Mouse (Mus musculus) liver, embryonic 12.5 days (tissue): Measurements from ENCODE around the gene Eno3. TPM values are rescaled to one million over a fixed set of nuclear protein-coding genes. Genes with fewer than 3 reads are reported as not detected.

Experiments
- ATAC-seq: fragments of 200-750 bp; cut with Nextera tagmentation; 2 replicates; pipeline ENCODE4 v1.8.0; 2017; ENCODE audit warnings: moderate number of reproducible peaks, mild to moderate bottlenecking, moderate library complexity
- H3K27ac ChIP-seq: fragments of 300-500 bp; sonication (generic); 2 replicates; pipeline ENCODE4 v1.5.1; 2016; ENCODE audit warnings: mild to moderate bottlenecking
- H3K27me3 ChIP-seq: fragments of 300-500 bp; sonication (generic); replicated peaks from 2 replicates; pipeline ENCODE4 v1.6.1; 2016; ENCODE audit warnings: mild to moderate bottlenecking, moderate library complexity
- H3K36me3 ChIP-seq: fragments of 300-500 bp; sonication (generic); 2 replicates; pipeline ENCODE4 v1.6.1; 2016; ENCODE audit warnings: mild to moderate bottlenecking, moderate library complexity
- H3K4me1 ChIP-seq: fragments of 300-500 bp; sonication (generic); 2 replicates; pipeline ENCODE4 v1.6.1; 2016
- H3K4me2 ChIP-seq: fragments of 300-500 bp; sonication (generic); 2 replicates; pipeline ENCODE4 v1.6.1; 2016; ENCODE audit warnings: mild to moderate bottlenecking, moderate library complexity
- H3K4me3 ChIP-seq: fragments of 300-500 bp; sonication (generic); 2 replicates; pipeline ENCODE4 v1.5.1; 2016; ENCODE audit warnings: mild to moderate bottlenecking, moderate library complexity
- H3K9ac ChIP-seq: fragments of 300-500 bp; sonication (generic); 2 replicates; pipeline ENCODE4 v1.6.1; 2016; ENCODE audit warnings: mild to moderate bottlenecking, moderate library complexity
- H3K9me3 ChIP-seq: fragments of 300-500 bp; sonication (generic); replicated peaks from 2 replicates; pipeline ENCODE4 v1.6.1; 2016; ENCODE audit warnings: mild to moderate bottlenecking, moderate library complexity
- WGBS: fragments of 180-500 bp; shearing (Covaris S2); methylation state at CpG from one replicate; pipeline ENCODE4 v1.1.7; 2016; ENCODE audit not compliant: insufficient replicate concordance; 5-methylcytosine and 5-hydroxymethylcytosine counted together
- polyA plus RNA-seq: library from polyadenylated mRNA; unstranded; fragments of >200 nt; fragmentation: Nextera tagmentation; extraction: Ambion mirVana; gene quantifications from 2 replicates; pipeline ENCODE4 v1.2.1, GENCODE M21; 2016

Gene Eno3
- polyA plus RNA-seq = 6.7 and 7.6 TPM in 2 replicates

DNA sequence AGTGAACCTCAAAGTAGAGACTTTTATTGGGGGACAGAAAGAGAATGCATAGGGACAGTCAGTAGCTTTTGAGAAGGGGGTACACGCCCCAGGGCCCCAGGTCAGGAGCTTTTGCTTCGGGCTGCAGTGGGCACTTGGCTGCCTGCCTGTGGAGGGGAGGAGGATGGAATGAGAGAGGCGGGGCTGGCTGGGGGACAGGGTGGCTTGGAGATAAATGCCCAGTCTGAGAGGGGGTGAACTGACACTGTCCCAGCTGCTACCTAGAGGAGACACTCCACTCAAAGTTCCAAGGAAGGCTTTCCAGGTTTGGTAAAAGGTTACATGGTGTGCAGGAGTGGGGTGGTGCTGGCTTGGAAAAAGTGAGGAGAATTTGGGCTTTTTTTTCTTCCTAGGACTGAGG is at the start of gene Eno3:
Gene Eno3, plus strand, starts transcription at position 239 of the 400 bp plus-strand sequence.
- peak within 1 kb of the TSS; percentile 99 for H3K27ac ChIP-seq
- no peak for ATAC-seq
- peaks cover 33% of the 10 kb centered on the region for H3K36me3 ChIP-seq
- 0 out of 2 replicates have a peak, but pooled peaks cover 9% of the 10 kb centered on the region for H3K27me3 ChIP-seq
- H3K9me3 ChIP-seq = no peaks in the 10 kb centered on the region
- WGBS = 24% methylated on average over 3 of the region's 3 CpGs
- peak within 1 kb of the TSS; percentile 99 for H3K9ac ChIP-seq
- H3K4me1 ChIP-seq = peaks cover 52% of the 10 kb centered on the region
- H3K4me3 ChIP-seq = peak within 1 kb of the TSS; percentile 99
- peak within 1 kb of the TSS; percentile 93 for H3K4me2 ChIP-seq

DNA sequence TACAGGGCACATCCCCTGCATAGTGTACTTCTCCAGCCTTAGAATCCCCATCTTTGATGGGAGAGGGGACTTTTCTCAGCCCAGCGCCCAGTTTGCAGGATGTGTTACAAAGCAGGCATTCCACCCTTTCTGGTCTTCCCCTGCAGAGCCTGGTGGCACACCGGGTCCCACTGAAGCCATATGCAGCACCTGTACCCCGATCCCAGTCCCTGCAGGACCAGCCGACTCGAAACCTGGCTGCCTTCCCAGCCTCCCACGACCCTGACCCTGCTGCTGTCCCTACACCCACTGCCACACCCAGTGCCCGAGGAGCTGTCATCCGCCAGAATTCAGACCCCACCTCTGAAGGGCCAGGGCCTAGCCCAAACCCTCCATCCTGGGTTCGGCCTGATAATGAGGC is 49.4 kb upstream of the Eno3 start:
- Histone ChIP-seq H3K9me3 (no peaks in the 10 kb centered on the region), H3K4me1 (0 out of 2 replicates have a peak, but pooled peaks cover 6% of the 10 kb centered on the region), H3K27ac (no peak overlapping the region), H3K4me2 (no peak overlapping the region), H3K36me3 (peaks cover 98% of the 10 kb centered on the region), H3K27me3 (no peaks in the 10 kb centered on the region), H3K4me3 (no peak overlapping the region), H3K9ac (no peak overlapping the region)
- 74% methylated on average over 9 of the region's 9 CpGs for WGBS
- ATAC-seq = no peak

DNA sequence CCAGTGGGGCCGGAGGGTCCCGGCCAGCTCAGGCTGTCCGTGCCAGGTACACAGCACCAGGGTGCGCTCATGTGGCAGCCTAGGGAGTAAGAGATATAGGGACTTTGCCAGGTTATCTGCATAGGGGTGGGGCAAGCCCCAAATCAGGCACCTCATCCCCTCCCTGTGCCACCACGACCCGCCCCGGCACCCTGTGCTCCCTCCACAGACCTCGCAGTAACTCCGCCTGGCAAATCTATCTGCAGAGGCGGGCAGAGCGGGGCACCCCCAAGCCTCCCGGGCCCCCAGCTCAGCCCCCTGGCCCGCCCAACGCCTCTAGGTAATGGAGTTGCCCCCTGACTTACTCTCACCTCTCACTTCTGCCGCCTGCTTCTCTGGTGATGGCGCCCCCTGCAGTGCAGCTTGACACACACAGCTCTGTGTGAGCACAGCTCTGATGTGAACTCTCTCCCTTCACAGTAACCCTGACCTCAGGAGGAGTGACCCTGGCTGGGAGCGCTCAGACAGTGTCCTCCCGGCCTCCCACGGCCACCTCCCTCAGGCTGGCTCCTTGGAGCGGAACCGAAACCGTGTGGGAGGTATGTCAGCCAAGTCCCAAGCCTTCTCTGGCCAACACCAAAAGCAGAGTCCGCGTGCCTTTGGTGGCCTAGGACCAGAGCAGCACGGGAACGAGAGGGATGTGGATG is 48.5 kb upstream of the Eno3 start:
- Histone ChIP-seq H3K4me1 (0 out of 2 replicates have a peak, but pooled peaks cover 12% of the 10 kb centered on the region), H3K27me3 (no peaks in the 10 kb centered on the region), H3K9me3 (no peaks in the 10 kb centered on the region), H3K4me3 (no peak overlapping the region), H3K9ac (no peak overlapping the region), H3K36me3 (peaks cover 99% of the 10 kb centered on the region), H3K4me2 (no peak overlapping the region), H3K27ac (no peak overlapping the region)
- ATAC-seq = no peak
- 88% methylated on average over 26 of the region's 26 CpGs for WGBS

DNA sequence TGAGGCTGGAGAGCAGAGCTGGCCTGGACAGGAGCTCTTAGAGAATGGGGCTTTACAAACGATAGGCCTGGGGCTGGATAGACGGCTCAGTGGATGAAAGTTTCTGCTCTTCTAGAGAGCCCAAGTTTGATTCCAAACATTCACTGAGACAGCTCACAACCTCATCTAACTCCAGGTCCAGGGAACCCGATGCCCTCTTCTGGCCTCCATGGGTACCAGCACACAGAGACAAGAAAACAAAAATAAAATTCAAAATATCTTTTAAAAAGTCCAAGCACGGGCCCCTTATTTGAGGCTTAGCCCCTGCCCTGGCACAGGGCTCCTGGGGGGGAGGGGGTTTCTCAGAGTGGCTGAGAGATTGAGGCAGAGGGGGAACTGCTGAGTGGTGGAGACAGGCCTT is 46.2 kb upstream of the Eno3 start:
- H3K9ac ChIP-seq = no peak overlapping the region
- H3K36me3 ChIP-seq = peaks cover 82% of the 10 kb centered on the region
- H3K4me2 ChIP-seq = no peak overlapping the region
- H3K27me3 ChIP-seq = peaks cover under 1% of the 10 kb centered on the region
- 72% methylated on average over 4 of the region's 4 CpGs for WGBS
- H3K4me3 ChIP-seq = no peak overlapping the region
- H3K4me1 ChIP-seq = peaks cover 26% of the 10 kb centered on the region
- H3K27ac ChIP-seq = no peak overlapping the region
- no peaks in the 10 kb centered on the region for H3K9me3 ChIP-seq
- no peak for ATAC-seq

DNA sequence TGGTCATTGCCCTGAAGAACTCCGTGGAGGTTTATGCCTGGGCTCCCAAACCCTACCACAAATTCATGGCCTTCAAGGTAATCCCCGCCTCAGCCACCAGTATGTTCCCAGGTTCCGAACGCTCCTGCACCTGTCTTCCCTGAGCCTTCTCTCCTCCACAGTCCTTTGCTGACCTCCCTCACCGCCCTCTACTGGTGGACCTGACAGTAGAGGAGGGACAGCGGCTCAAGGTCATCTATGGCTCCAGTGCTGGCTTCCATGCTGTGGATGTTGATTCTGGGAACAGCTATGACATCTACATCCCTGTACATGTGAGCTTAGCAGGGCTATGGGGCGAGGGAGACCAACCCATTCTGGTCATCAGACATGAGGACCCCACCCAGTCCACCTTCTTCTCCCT is 44.5 kb upstream of the Eno3 start:
- Histone ChIP-seq H3K27me3 (peaks cover 15% of the 10 kb centered on the region), H3K36me3 (peaks cover 64% of the 10 kb centered on the region), H3K4me3 (no peak overlapping the region), H3K27ac (no peak overlapping the region), H3K9me3 (no peaks in the 10 kb centered on the region), H3K9ac (no peak overlapping the region), H3K4me1 (peaks cover 30% of the 10 kb centered on the region), H3K4me2 (no peak overlapping the region)
- 74% methylated on average over 7 of the region's 7 CpGs for WGBS
- ATAC-seq = no peak

DNA sequence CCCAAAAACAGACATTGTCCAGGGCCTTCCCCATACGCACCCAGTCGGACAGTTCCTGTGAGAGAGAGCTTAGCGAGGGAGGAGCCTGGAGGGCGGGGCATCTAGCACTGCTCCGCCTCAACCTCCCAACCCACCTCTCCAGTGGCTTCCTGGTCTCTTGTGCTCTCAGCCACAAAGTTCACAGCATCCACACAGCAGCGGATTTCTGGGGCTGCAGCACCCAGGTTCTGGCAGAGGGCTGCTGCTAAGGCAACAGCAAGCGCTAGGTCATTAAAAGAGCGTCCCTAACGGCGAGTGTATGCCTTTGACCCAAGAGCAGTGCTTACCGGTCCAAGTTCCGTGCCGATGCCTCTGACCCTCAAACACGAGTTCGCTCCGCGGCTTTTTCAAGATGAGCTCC is 41.9 kb upstream of the Eno3 start:
- H3K9me3 ChIP-seq = no peaks in the 10 kb centered on the region
- peak; percentile 86 for ATAC-seq
- no peak overlapping the region for H3K27ac ChIP-seq
- peak overlapping the region; percentile 61 for H3K9ac ChIP-seq
- 3% methylated on average over 17 of the region's 17 CpGs for WGBS
- peak overlapping the region; percentile 56 for H3K4me3 ChIP-seq
- peaks cover 20% of the 10 kb centered on the region for H3K27me3 ChIP-seq
- peaks cover 38% of the 10 kb centered on the region for H3K36me3 ChIP-seq
- H3K4me2 ChIP-seq = peak overlapping the region; percentile 89
- peaks cover 26% of the 10 kb centered on the region for H3K4me1 ChIP-seq

DNA sequence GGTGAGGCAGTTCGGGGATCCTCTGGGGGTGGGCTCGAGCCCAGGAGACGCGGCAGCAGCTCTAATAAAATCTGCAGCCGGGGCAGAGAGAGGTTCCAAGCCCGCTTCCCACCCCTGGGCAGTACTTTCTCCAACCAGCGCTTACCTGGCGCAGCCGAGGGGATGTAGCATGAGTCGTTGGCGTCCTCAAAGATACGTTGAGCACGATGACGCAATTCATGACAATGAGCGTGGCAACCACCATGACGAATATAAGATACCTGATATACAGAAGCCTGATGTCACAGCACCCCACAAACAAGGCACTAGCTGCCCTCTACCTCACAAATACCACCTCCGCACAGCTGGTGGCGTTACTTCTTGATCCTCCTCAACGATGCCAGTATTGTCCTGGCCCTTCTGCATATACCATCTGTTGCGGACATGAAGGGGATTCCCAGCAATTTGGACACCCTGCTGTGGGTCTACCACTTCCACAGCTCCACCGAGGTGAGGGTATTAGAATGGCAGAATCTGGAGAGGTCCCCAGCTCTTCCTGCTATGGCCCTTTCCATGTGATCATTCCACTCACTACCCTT is 41.4 kb upstream of the Eno3 start, which contains the start of gene 4930544D05Rik:
Gene 4930544D05Rik, plus strand, starts transcription at position 333 of the 578 bp plus-strand sequence.
- Histone ChIP-seq H3K4me3 (peak within 1 kb of the TSS; percentile 56), H3K9ac (peak within 1 kb of the TSS; percentile 61), H3K27me3 (peaks cover 20% of the 10 kb centered on the region), H3K27ac (no peak within 1 kb of the TSS), H3K36me3 (peaks cover 33% of the 10 kb centered on the region), H3K4me2 (peak within 1 kb of the TSS; percentile 89), H3K4me1 (peaks cover 26% of the 10 kb centered on the region), H3K9me3 (no peaks in the 10 kb centered on the region)
- 17% methylated on average over 21 of the region's 21 CpGs for WGBS
- ATAC-seq = no peak

DNA sequence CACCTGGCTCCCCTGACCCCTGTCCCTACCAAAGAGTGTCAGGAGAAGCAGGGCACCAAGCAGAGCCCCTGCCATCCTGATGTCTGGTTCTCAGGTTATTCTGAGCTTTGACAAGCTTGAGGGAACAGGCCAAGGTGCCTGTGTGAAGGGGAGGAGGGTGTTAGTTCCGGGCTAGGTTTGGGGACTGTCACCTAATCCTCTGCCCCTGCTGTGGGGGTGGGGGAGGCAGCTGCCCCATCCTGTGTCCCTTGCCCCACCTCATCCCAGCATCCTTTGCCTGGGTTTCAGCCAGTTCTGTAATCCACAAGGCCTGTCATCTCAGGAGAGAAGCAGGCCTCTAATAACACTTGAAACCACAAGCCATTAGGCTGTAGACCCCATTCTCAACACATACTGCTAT is 37.9 kb upstream of the Eno3 start, which contains the start of gene Chrne:
Gene Chrne, minus strand, starts transcription at position 116 of the 400 bp plus-strand sequence.
- no peak within 1 kb of the TSS for H3K4me2 ChIP-seq
- no peak within 1 kb of the TSS for H3K9ac ChIP-seq
- WGBS = 52% methylated on average over 1 of the region's 1 CpGs
- H3K9me3 ChIP-seq = no peaks in the 10 kb centered on the region
- H3K4me1 ChIP-seq = peaks cover 41% of the 10 kb centered on the region
- no peaks in the 10 kb centered on the region for H3K36me3 ChIP-seq
- no peak within 1 kb of the TSS for H3K27ac ChIP-seq
- peaks cover 20% of the 10 kb centered on the region for H3K27me3 ChIP-seq
- no peak for ATAC-seq
- H3K4me3 ChIP-seq = no peak within 1 kb of the TSS

DNA sequence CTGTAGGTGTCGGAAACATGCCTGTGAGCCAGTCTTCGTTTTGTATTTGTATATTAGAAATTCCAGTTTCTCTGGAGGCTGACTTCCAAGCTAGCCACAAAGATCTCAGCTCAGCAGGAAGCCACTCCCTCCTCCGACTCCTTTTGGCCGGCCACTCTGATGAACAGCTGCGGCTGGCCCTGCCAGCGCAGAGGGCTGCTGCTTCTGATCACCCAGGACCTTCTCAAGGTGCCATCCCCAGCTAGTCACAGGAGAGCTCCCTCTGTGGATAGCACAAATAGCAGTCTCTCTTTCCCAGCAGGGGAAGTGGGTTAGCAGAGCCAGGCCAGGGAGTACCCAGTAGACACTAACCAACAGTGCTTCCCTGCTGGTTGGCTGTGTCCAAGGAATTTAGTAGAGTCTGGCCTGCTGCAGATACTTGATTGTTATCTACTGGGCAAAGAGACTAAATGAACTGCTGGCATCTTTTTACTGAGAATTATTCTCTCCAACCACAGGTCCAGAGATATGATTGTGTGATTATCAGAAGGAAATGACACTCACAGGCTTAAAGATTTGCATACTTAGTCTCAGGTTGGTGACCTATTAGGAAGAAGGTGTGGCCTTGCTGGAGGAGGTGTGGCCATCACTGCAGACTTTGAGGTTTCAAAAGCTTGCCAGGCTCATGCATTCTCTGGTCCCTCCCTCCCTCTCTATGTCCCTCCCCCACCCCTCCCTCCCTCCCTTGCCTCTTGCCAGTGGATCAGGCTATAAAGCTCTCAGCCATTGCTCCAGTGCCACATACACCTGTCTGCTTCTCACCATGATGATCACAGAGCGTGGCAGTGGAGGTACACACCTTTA is 34.8 kb upstream of the Eno3 start:
- 47% methylated on average over 7 of the region's 7 CpGs for WGBS
- H3K4me1 ChIP-seq = peaks cover 26% of the 10 kb centered on the region
- ATAC-seq = peak; percentile 68
- H3K4me3 ChIP-seq = no peak overlapping the region
- H3K27me3 ChIP-seq = 0 out of 2 replicates have a peak, but pooled peaks cover 4% of the 10 kb centered on the region
- H3K4me2 ChIP-seq = no peak overlapping the region
- H3K9me3 ChIP-seq = no peaks in the 10 kb centered on the region
- H3K9ac ChIP-seq = no peak overlapping the region
- H3K27ac ChIP-seq = 0 out of 2 replicates have a peak overlapping the region, but pooled peaks have one; percentile 2
- no peaks in the 10 kb centered on the region for H3K36me3 ChIP-seq

DNA sequence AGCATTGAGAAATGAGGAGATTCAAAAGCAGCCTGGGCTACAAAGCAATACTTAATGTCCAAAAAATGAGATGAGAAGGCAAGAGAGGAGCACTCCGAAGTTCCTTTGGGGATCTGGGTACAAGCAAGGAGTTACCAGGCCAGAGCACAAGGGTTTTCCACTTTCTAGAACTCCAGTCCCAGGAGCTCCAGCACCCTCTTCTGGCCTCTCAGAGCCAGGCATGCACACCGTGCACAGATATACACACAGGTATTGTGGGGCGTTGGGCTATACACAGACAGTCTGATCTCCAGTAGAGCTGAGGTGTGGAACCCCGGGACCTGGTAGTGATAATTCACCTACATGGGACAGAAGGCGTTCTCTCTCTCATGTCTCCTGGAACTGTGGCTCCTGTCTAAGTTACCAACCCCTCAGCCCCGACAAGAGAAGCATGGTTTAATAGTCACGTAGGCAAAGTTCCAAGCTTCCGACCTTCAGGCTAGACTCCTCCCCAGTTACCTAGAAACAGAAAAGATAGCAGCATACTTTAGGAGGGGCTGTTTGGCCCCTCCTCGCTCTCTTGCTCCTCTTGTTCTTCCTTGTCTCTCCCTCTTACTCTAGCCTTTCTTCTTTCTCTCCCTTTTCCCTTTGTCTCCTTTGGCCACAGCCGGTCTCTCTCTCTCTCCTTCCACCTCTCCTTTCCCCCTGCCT is 33.8 kb upstream of the Eno3 start:
- Histone ChIP-seq H3K36me3 (no peaks in the 10 kb centered on the region), H3K9ac (no peak overlapping the region)
- WGBS = 67% methylated on average over 10 of the region's 10 CpGs

DNA sequence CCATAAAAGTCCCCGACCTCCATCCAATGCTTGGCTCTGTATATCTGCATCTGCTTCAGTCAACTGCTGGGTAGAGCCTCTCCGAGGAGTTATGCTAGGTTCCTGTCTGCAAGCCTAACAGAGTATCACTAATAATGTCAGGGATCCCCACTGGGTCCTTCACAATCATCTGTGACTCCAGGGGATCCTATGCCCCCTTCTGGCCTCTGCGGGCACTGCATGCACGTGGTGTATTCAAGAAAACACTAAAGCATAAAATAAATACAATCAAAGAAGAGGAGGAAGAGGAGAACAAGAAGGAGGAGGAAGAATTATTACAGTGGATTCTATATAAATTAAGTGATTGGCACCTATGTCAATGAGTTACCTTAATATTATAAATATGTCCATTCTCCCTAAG is 31.5 kb upstream of the Eno3 start:
- Histone ChIP-seq H3K4me3 (no peak overlapping the region), H3K9ac (no peak overlapping the region), H3K4me2 (no peak overlapping the region), H3K9me3 (no peaks in the 10 kb centered on the region), H3K36me3 (no peaks in the 10 kb centered on the region), H3K27me3 (no peaks in the 10 kb centered on the region), H3K4me1 (peaks cover 35% of the 10 kb centered on the region), H3K27ac (no peak overlapping the region)
- WGBS = 27% methylated on average over 4 of the region's 4 CpGs
- no peak for ATAC-seq

More for the DNA sequence above, 33.8 kb upstream of the Eno3 start:
- H3K4me3 ChIP-seq = no peak overlapping the region
- H3K9me3 ChIP-seq = no peaks in the 10 kb centered on the region
- no peak overlapping the region for H3K4me2 ChIP-seq
- peaks cover 26% of the 10 kb centered on the region for H3K4me1 ChIP-seq
- ATAC-seq = 0 out of 2 replicates have a peak, but pooled peaks have one; percentile 34
- H3K27ac ChIP-seq = no peak overlapping the region
- H3K27me3 ChIP-seq = 0 out of 2 replicates have a peak, but pooled peaks cover 3% of the 10 kb centered on the region
